Mouse (Mus musculus): ENCODE data around the gene Hck.

Hck gene

DNA sequence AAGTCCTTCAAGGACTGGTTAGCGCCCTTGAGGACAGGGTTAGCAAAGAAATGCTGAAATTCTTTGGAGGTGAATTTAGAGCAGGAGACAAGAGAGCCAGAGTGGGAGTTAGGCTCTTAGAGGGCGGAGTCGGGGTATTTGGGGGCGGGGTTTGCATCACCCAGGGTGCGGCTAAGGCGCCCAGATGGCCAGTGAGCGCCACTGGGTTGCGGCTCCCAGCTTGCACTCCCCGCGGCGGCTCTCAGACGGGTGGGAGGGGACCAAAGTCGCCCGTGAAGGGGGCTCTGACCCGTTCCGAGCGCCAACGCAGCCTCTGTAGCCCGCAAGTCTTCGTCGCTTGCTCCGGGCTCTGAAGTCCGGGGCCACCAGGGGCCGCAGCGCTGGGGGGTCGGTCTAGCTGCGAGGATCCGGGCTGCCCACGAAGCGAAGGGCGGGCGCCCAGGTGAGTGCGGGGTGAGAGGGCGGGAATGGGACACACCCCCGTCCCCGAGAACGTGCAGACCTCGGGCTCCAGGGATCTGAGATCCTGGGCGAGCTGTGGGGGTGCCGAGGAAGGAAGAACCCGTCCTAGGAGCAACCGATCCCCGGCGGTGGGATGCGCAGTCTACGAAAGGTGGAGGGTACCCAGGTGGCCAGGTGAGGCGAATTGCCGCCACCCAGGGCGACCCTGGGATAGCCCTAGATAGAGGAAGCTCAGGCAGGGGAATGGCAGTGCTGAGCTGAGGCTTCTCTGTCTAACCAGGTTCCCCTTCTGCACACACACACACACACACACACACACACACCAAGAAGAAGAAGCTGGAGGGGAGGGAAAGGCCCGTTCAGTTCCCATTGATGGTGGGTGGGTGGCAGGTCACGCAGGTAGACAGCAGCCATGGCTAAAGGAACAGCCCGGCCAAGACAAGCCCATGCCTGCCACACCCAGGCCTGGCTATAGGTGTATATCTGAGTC is at the start of gene Hck:
Gene Hck (plus strand): TSS at position 156 of the 952 bp plus-strand sequence.
- DNase-seq, result no peak

DNA sequence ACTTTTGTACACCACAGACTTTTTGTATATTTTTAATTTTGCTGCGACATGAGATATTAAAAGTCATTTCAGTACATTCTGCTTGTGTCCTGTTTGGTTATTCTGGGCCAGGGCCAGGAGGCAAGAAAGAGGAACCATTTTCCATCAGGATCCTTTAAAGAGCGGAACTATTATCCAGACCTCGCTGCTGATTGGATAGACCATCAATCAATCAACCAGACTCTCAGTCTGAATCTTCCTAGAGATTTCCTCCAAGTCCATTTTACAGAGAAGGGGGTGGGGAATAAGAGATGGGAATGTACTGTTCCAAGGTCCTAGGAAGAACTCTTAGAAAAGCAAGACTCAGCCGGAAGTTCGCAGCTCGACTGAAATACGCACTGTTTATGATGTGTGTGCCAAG is 48.1 kb upstream of the Hck start:
- no peak for DNase-seq

DNA sequence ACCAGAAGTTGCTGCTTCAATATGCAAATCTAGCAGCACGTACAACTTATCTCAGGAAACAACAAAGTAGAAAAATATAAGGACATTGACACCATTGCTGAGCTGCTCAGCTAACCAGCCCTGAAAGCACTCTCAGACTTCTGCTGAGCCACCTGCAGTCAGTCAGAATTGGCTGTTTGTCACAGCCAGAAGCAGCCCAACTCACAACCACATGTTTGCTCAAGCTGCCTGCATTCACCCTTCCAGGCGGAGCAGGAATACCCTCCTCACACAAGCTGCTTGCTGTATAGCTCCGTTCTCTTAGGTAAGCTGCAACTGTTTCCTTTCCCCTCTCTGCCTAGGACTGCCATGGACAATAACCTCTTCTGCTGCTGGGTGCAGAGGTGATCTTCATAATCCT is 44.9 kb upstream of the Hck start:
- no peak for DNase-seq

DNA sequence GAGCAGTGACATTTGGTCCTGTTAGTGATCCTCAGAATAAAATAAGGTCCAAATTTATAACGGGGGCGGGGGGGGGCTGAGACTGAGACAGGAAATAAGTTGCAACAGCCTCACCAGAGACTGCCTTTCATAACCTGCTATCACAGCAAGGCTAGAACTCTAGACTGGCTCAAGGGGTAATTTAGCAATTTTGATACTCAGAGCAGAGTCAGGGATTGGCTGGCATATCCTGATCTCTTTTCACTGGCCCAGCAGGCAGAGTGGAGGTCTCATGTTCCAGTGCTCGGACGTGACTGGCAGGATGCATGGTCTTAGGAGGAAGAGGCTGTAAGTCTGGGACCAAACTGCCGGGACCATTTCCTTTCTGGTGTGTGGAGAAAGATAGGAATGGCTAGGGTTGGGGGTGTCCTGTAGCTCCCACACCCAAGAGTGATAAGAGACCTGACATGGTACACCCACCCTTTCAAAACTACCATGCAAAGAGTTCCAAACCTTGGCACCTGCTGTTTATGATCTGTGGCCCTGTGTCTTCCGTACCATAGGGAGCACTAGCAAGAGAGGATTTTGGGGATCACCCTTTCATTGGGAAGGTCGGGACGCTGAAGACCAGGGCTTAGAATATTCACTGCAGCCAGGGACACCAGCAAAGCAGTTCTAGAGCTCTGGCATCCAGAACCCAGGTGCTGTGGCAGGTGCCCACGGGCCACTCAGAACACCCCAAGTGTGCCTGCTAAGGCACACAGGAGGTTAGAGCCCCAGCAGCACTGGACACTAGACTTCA is 43.9 kb upstream of the Hck start:
- DNase-seq, result no peak

DNA sequence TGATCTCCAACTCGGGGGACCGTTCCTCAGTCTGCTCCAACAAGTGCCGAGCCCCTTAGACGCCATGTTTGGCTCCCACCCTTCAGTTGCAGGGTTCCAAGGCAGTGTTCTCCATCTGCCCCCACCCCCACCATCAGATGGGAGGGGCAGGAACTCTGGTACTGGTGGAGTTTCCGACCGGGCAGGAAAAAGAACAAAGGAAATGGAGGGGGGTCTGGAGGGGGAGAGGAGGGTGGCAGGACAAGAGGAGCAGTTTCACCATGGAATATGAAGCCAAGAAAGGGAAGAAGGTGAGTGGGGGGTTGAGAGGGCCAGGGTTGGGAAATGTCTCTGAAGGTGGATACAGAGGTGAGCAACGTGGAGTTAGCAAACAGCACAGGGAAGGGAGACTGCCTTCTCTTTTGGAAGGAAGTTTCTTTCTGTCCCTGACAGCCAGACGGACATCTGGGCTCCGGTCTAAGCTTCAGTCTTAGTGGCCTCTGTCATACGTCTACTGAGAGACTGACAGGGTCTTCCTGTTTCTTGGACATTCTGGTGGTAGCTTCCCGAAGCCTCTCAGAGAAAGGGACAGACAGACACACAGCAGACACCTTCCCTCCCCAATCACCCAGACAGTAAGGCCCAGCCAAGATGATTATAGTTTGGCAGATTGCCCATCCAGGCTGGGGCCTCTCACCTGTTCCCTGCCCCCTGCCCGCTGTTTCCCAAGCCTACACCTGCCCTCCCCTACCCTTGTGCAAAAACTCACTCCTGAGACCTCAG is 42.3 kb upstream of the Hck start, which contains the start of gene Ccm2l:
Gene Ccm2l (plus strand): TSS at position 209 of the 762 bp plus-strand sequence.
- DNase-seq, result no peak

DNA sequence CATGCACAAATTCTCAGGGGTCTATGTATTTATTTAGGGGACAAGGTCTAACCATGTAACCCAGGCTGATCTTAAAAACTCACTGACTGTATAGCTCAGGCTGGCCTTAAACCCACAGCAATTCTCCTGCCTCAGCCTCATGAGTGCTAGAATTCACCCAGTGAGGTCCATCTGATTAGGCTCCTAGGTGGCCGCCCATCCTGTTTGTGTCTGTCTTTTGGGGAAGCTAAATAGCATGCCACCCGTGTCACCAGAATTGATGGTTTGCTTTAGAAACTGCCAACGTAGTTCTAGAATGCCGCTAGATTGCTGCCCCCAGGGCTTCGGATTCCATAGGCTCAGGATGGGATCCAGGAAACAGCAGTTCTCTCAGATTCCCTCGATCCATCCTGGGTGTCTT is 41.3 kb upstream of the Hck start:
- DNase-seq, result no peak

DNA sequence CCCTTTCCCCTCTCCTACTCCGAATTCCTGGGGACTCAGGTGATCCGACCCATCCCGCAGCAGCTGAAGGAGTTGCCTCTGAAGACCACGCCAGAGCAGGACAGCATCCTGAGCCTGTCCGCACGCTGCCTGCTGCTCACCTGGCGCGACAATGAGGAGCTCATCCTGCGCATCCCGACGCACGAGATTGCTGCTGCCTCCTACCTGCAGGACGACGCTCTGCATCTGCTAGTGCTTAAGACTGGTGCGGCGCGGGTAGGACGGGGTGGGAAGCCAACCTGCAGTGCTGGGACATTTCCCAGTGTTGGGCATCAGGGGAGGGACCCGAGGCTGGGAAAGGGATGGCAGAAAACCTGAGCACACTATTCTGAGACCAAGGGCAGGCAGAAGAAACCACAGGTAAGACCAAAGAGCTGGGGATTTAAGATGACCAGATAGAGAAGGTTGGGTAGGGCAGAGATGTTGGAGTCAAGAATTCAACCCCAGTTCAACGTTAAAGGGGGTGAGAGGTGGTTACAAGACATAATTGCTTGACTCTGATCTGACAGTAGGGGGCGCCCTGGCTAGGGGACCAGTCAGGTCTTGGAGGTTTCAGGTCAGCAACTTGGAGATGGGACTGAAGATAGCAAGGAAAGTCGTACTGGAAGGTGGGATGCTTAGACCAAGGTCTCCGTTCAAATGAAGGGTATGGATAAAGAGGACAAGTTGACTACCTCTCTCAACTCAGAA is 37.3 kb upstream of the Hck start:
- peak; percentile 50 to 61 for DNase-seq

DNA sequence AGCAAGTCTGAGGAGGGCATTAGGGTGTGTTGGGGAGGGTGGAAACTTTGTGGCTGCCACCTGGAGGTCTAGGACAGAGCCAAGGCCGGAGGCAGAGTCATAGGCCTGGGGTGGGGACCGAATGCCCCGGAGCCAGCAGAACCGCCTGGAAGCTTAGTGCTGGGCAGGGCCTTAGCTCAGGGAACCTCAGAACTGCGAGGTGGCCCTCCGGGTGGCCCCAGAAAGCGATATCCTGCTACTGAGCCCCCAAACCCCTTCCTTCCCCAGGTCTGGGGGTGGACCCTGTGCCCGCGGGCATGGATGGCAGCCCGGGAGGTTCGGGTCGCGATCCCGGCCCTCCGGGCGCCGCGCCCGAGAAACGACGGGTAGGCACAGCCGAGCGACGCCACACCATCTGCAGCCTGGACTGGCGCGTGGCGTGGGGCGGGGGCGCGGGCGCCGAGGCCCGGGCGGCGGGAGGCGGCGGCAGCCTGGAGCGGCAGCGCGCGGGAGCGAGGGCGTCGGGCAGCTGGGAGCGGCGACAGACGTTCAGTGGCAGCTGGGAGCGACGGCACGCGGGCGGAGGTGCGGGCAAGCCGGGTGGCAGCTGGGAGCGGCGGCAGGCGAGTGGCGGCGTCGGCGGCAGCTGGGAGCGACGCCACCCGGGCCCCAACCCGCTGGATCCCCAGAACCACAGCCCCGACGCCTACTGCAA is 36.6 kb upstream of the Hck start:
- DNase-seq, result peak; percentile 26 to 52

DNA sequence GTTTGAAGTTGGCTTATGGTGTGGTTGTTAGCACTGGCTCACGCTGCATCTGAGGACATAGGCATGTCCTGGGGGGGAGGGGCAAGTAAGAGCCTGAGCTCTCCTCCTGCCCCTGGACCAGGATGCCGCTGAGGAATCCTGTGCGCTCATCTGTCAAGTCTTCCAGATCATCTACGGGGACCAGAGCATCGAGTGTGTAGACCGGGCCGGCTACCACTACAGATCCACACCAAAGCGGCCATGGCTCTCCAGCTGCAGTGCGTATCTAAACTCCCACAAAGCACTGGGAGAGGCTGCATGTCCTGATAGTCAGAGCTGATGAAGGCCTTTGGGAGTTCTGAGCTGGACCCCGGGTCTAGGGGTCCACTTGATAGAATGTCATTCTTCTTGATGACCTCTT is 33.6 kb upstream of the Hck start:
- no peak for DNase-seq

DNA sequence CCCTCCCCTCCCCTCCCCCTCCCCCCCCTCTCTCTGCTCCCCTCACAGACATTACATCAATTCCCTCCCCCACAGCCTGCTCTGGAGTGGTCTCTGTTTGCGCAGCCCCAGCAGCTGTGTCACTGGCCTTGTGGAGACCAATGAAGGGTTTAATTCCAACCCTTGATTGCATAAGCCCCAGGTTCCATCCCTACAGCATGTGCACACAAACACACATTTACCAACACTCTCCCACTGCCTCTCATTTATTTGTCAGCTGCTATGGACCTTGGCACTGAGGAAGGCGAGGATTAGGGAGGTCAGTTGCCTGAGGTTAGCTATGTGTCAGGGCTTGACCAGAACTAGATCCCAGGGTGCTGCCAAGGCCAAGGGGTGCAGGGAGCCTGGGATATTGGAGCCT is 32.3 kb upstream of the Hck start:
- DNase-seq, result no peak

DNA sequence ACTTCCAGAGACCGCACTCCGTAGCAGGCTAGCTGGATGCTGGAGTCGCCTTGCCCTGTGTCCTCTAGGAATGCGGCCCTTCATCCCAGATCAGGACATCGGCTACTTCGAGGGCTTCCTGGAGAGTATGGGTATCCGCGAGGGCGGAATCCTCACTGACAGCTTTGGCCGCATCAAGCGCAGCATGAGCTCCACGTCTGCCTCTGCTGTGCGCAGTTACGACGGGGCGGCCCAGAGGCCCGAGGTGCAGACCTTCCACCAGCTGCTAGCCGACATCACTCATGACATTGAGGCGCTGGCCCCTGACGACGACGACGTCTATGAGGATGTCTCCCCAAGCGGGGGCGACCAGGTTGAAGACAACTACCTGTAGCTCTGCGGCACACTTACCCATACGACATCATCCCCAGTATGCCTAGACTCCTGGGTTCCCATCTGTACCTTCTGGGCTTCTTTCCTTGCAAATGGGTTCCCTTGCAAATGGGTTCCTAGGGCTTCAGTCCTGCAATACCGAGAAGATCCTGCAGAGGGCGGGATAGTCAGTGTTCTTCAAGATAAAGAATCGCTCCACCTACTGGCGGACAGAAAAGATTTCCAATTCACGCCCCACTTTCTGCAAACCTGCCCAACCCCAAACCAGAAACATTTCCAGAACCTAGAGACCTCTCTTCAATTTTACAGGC is 27.3 kb upstream of the Hck start:
- peak; percentile 81 to 89 for DNase-seq

DNA sequence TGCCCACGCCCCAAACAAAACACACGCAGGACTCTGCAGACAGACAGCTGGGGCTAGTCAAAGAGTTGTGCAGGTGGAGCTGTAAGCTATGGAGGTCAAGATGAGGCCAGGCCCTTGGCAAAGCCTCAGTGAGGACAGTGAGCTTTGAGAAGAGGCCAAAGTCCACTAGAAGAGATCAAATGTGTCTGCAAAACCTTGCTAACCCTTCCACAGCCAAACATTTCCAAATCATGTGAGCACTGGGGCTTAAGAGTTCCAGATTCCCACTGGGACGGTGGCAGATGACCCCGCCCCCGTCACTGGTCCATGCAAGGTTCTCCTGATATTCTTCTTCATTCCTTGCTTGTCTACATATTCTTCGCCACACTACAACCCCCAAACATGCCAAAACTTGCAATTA is 26.4 kb upstream of the Hck start:
- no peak for DNase-seq

DNA sequence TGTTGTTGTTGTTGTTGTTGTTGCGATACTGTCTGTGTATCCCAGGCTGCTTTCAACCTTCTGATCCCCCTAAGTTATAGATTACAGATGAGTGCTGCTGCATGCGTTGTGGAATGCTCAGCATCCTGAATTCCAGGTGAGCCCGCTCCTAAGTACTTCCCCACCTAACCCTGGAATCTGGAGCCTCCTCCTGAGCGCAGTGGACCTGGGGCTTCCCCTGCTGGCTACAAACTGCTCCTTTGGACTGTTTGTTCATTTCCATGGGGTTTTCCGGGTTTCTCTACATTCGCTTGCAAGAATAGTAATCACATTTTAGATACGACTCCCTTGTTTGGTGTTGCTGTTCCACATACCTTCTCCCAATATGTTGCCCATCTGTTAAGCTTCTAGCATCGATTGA is 25.0 kb upstream of the Hck start:
- no peak for DNase-seq

DNA sequence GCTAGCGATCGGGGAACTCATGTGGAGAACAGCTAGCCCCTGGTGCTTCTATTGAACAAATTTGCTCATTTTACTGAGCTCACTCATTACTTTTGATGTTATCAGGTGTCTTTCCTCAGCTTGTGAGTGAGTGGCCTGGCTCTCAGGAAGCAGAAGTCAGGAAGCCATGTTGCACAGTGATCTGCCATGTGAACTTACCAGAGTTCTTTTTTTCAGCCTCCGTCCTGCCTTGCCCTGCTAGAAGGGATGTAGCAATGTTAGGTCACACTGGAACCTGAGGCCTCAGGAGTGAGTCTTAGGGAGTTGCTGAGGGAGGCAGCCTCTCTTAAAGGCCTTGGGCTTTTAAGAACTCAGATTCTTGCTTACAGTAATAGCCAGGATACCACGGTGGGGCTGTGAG is 24.4 kb upstream of the Hck start:
- DNase-seq, result no peak

DNA sequence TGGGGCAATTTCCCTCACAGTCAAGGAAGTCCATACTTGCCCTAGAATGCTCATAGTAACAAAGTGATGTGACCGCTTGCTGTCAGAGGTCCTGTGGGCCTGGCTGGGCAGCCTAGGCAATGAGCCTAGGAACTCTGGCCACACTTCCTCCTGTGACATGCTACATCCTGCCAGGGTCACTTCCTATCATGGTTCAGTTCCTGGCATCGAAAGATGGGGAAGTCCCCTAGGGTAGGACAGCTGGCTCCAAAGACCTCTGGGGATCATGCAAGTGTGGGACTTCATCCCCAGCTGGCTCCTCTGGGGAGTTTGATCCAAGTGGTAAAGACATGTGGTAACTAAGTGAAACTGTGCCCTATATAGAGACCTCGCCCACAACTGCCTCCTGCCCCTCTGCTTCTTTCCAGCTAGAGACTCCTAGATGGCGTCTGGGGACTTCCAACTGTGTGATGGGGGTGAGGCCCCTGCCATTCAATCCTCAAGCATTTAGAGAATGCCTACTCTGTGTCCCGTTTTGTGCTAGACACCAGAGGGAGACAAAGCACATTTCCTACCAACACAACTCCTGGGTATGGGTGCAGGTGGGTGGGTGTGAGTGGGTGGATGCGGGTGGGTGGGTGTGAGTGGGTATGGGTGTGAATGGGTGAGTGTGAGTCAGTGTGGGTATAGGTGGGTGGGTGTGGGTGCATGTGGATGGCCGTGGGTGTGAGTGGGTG is 23.8 kb upstream of the Hck start:
- no peak for DNase-seq

DNA sequence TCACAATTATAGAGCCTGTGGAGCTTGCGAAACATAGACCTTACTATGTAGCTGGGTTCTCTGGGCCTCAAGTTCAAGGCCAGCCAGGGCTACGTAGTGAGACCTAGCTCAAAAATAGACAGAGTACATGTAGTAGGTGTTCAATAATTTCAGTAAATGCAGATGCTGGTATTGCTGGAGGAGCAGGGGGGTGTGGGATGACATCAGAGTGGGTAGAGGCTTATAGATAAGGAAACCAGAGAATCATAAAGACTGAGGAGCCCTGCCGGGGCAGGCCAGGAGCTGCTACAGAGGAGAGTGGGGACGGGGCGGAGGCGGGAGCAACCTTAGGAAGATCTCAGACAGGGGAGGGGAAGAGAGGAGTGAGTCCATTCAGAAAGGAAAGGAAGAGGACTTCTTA is 22.7 kb upstream of the Hck start:
- no peak for DNase-seq

DNA sequence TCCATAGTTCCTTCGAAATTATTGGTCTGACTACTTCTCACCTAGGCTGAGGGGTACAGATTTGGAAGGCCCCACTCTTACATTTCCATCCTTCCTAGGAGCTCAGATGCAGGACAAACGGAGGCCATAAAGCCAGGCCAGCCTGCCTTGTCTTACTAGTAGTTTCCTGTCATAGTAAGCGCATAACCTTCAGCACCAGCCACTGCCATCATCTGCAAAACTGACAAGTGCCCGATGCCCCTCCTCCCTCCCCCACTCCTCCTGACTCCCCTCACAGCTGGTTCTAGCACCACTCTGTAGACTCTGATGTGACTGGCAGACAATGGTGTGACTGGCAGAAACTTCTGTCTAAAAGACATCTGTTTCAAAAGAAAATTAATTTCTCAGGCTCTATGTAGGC is 22.1 kb upstream of the Hck start:
- DNase-seq, result no peak

DNA sequence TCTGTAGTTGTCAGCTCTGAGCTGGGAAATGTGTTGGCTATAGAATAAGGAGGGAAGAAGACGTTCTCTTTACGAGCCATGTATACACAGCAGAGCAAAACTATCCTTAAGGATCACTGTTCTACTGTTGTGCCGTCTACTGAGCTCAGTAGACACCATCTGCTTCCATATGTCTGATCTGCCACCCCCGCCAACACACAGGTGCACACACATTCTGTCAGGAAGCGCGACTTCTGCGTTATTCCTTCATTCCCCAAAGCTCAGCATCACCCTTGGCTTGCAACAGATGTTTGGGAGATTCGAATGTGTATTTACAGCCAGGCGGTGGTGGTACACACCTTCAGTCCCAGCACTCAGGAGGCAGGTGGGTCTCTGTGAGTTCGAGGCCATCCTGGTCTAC is 21.2 kb upstream of the Hck start:
- DNase-seq, result no peak

DNA sequence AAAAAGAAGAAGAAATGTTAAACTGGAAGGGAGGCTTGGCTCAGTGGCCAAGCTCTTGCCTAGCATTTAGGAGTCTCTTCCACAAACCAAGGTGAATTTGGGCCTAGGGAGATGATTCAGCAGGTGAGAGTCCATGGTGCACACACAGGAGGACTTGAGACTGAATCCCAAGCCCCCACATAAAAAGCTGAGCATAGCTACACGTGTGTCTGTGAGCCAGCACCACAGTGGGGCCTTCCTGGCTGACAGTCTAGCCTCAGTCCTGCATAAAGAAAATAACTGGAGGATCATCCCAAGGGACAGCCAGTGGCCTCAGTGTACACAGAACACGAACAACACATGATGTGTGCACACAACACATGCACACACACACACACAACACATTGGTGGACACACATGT is 19.0 kb upstream of the Hck start:
- DNase-seq, result no peak

DNA sequence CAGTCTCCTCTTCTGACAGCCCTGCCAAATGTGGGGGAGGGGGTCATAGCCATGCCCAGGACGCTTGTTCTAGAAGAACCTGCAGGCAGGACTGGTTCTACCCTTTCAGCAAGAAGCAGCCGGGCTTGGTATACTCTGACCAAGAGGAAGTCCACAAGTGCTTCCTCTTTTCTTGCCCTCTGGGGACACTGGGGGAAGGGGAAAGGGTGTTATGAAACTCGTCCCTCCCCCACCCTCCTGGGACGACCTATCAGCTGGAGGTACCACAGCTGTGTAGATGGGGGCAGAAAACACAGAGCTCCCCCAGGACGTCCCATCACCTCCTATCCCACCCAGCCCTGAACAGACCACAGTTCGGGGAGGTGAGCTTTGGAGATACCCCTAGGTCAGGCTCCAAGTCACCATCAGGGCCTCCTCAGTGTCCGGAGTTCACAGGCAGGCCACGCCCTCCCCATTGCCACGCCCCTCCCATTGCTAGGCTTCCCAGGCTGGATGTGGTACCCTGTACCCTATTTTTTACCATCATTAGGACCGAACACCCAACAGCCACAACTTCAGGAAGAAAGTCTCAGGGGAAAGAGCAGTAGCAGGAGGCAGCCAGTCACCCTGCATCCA is 17.6 kb upstream of the Hck start:
- DNase-seq, result no peak

Data from cerebellum, postnatal 36 days (tissue).